Mouse (Mus musculus) erythroid progenitor cell, adult 5-6 weeks (primary cell): Measurements from ENCODE around the gene Itga1. TPM values are rescaled to one million over a fixed set of nuclear protein-coding genes. Genes with fewer than 3 reads are reported as not detected.

Source experiments
- ATAC-seq: replicated peaks from 2 replicates; pipeline ENCODE4 v1.8.0; 2016; ENCODE audit warnings: moderate number of reproducible peaks, mild to moderate bottlenecking, moderate TSS enrichment, inconsistent platforms; ENCODE audit not compliant: poor library complexity, low FRiP score, severe bottlenecking
- total RNA-seq, 2 experiments: library from RNA; stranded (forward) in 1 of 2; stranded (reverse) in 1 of 2; fragments of 150-400 nt in 1 of 2; fragments of 186-747, 209-891 nt in 1 of 2; gene quantifications; 2 replicates each; pipeline versions ENCODE4 v1.2.3 to v1.2.4; 2015 to 2017; ENCODE audit warnings: low replicate concordance in 2 of 2

The Itga1 gene
- total RNA-seq, 2 experiments from 2014 or later = 0.76 to 2.1 TPM

DNA sequence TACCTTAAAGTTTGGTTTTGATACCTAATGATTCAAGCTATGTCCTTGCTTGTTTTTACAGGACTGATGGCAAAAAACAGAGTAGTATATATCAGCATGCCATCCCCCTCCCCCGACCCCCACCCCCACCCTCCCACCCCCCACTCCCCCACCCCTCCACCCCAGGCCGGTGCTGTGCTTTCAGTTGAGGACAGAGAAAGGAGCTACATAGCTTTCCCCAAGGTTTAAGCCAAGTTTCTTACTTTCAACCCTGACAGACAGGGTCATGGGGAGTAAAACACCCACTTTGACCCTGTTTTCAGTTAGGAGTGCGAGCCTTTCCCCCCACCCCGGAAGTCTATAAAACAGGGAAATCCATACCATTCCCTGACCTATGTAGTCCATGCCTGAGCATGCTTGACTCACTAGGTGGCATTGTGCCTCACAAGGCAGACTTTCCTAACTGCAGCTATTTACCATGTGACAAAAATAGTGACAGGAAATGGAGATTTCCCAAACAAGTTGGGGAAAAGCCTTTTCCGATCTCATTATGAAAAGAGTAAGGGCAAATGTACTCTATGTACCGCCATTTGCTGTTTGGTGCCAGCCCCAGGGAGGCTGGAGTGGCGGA lies 98.2 kb downstream of the Itga1 start:
- ATAC-seq = no peak

DNA sequence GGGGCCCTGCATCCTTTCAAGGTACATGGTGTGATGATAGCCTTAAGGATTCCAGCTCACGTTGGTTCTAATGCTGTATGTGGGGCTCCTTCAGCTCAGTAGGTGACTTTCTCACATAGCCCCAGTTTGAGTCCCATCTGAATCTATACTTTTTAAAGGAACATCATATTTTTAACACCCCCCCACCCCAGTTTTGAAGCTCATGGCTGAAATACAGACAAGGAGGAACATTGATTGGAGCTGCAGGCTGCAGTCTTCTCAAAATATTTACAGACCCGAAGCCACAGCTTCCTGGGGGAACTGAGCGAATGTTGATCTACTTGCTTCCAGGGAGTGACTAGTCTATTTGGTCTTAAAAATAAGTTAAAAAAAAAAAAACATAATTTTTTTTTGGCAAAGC lies 98.9 kb downstream of the Itga1 start:
- ATAC-seq = no peak

DNA sequence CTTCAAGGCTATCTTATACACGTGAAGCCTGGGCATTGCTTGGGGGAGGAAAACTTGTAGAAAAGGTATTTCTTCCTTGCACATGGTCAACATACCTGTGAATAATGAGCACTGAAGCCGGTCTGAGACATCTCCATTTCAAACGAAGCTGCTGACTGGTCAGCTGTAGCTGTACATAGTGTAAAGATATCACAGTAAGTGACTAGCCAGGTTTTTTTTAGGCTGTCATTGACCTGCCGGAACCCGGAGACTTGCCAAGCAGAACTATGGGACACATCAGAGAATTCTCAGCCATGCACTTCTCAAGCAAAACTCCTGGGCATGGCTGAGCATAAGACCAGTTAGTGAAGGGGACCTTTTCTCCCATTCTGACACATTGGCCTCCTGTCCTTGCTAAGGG lies 99.6 kb downstream of the Itga1 start:
- no peak for ATAC-seq

- ATAC-seq = no peak
Measured at GRCm38 (mm10) chr13:114999582-114999981, 102.2 kb downstream of the Itga1 start.

- no peak for ATAC-seq
Measured at GRCm38 (mm10) chr13:114998100-114998499, 103.7 kb downstream of the Itga1 start.

DNA sequence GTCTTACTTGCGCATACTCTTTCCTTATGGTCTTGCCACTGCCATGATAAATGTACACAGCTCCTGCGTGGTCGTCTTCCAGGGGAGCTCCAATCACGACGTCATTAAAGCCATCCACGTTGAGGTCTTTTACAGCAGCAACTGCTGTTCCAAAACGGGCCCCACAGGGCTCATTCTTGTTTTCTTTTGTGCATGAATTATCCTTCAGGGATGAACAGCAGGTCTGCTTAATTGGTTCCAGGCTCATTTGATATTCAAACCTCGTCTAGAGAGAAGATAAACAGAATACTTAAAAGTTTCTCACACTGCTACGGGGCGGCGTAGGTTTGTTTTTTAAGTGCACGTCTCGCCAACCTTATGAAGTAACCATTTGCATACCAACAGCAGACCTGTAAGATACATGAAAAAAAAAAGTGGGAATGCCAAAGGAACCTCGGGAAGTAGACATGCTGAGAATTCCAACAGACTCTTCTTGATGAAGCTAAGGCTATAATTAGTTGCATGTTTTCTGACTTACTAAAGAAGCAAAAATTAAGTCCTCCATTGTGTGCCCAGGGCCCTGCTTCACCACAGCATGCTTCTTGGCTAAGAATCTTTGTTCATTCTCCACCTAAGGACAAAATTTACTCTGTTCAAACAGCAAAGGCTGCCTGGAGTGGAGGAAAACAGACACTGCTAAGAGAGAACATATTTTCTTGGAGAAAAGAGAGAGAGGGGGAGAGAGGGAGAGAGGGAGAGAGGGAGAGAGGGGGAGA lies 109.3 kb downstream of the Itga1 start:
- ATAC-seq = no peak

- ATAC-seq = no peak
Measured at GRCm38 (mm10) chr13:114987668-114988067, 114.1 kb downstream of the Itga1 start.

- ATAC-seq = no peak
Measured at GRCm38 (mm10) chr13:114987161-114987560, 114.6 kb downstream of the Itga1 start.

- ATAC-seq = no peak
Measured at GRCm38 (mm10) chr13:114984658-114985057, 117.1 kb downstream of the Itga1 start.

- no peak for ATAC-seq
Measured at GRCm38 (mm10) chr13:114983116-114983515, 118.6 kb downstream of the Itga1 start.

- ATAC-seq = no peak
Measured at GRCm38 (mm10) chr13:114980831-114981419, 120.8 kb downstream of the Itga1 start.

- ATAC-seq = no peak
Measured at GRCm38 (mm10) chr13:114974484-114975042, 127.2 kb downstream of the Itga1 start.

DNA sequence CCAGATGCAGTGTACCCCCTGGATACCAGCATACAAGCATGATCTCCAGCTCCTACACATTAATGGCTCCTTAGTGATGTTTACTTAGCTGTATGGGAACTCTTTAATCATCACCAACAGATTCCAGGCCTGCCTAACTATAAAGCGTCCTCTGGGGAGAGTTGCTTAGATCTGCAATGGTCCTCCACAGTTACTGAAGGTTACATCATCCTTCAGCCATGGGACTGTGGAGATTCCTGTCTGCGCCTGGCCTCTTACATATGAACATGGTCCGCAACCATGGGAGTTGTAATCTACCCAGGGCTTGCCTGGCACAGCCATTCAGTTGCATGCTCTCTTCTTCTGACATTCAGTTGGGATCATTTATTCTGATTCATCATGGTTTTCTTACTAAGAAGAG lies 129.9 kb downstream of the Itga1 start:
- ATAC-seq = no peak

DNA sequence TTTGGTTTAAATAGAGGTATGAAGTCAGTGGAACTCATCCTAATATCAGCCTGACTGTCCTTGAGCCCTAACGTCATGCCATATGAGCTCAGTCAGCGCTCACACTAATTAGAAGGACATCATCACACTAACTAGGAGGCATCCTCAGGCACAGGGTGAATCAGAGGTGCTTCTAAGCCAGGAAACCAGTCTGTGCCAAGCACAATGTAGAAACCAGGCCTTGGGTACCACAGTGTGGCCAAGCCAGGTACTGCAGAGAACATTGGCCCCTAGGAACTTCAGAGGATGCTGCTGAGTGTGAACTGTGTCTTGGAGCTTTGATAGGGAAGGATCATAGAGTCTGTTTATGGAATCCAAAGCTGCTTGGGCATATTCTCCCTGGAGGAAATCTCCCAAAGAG lies 137.5 kb downstream of the Itga1 start:
- peak; percentile 59; the same call in 1 of the 2 replicates for ATAC-seq

DNA sequence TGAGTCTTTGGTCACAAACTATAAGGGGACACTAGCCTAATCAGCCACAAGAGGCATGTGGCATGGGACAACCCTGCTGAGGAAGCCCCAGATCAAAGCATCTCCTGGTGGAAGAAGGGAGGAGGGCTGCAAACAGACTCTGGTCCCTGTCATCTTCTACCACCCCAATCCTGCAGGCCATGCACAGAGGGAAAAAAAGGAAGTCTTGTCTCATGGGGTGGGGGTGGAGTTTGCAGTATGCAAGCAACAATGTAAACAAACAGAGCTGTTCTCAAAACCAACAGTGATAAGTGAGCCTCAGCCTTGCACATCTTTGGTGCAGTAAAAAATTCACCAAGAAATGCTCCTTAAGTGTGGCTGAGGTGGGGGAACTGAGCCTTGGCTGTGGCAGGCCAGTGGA lies 147.2 kb downstream of the Itga1 start:
- ATAC-seq = no peak

GRCm38 (mm10) chr13:114933541-114933940 lies 168.2 kb downstream of the Itga1 start:
- ATAC-seq = no peak

DNA sequence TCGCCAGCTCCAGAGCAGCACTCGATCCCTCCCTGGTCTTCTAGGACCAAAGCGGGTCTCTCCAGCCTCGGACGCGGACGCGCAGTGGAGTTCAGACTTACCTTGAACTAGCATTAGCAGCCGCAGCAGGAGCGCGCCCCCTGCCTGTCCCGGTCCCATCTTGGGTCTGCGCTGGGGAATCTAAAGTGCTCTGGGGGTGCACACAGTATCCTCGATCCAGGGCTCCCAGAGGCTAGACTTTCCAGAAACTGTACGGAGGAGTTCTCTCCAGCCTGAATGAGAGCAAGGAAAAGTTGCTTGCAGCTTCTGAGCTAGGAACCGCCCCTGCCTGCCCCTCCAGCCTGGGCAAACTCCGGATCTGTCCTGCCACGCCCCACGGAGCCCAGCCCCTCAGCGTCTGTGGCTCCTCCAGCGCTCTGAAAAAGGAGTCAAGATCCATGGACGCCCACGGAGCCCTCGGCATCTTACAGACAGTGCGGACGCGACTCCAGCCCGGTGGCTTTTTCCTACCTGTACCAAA lies 169.9 kb downstream of the Itga1 start, which contains the start of gene Itga2:
Gene Itga2, minus strand, starts transcription at position 326 of the 520 bp plus-strand sequence.
- ATAC-seq = 0 out of 2 replicates have a peak, but pooled peaks have one; percentile 10

GRCm38 (mm10) chr13:114930996-114931649 lies 170.6 kb downstream of the Itga1 start:
- no peak for ATAC-seq

- ATAC-seq = no peak
Measured at GRCm38 (mm10) chr13:114924785-114925184, 177.0 kb downstream of the Itga1 start.

- no peak for ATAC-seq
Measured at GRCm38 (mm10) chr13:114923331-114923730, 178.4 kb downstream of the Itga1 start.
